Mouse (Mus musculus) lung, adult 2 months (tissue): ENCODE measurements around the gene Kdm8. TPM values are rescaled to one million over a fixed set of nuclear protein-coding genes. Genes with fewer than 3 reads are reported as not detected.

Source experiments
- DNase-seq: peaks from one replicate; pipeline ENCODE4 v3.0.0; 2022
- H3K4me1 ChIP-seq: fragments of 200-500 bp; 2 replicates; pipeline ENCODE4 v1.6.1; 2011; ENCODE audit warnings: low read length; ENCODE audit not compliant: control insufficient read depth, insufficient read depth
- H3K4me3 ChIP-seq: fragments of 200-500 bp; replicated peaks from 2 replicates; pipeline ENCODE3; 2011; ENCODE audit warnings: low read depth, mild to moderate bottlenecking, control low read depth, low read length; ENCODE audit errors: extremely low read depth
- CTCF ChIP-seq: fragments of 200-500 bp; IDR thresholded peaks from 2 replicates; pipeline ENCODE4 v1.5.1; 2011; ENCODE audit warnings: mild to moderate bottlenecking, low read length, control low read depth; ENCODE audit not compliant: insufficient read depth
- POLR2A ChIP-seq: fragments of 200-500 bp; IDR thresholded peaks from 2 replicates; pipeline ENCODE4 v1.6.1; 2011; ENCODE audit warnings: low read depth, mild to moderate bottlenecking, control low read depth, low read length, borderline replicate concordance; ENCODE audit errors: extremely low read depth
- WGBS: fragments of 180-500 bp; shearing (Covaris S2); methylation state at CpG from one replicate; pipeline ENCODE4 v1.1.7; 2018; 5-methylcytosine and 5-hydroxymethylcytosine counted together
- polyA plus RNA-seq: library from polyadenylated mRNA; depleted of rRNA; stranded (reverse); fragments of >200 nt; gene quantifications from 2 replicates; pipeline ENCODE4 v1.2.3, GENCODE M21; 2012; rRNA removed

Kdm8 gene
- polyA plus RNA-seq, 1 experiment = 6.0 TPM

DNA sequence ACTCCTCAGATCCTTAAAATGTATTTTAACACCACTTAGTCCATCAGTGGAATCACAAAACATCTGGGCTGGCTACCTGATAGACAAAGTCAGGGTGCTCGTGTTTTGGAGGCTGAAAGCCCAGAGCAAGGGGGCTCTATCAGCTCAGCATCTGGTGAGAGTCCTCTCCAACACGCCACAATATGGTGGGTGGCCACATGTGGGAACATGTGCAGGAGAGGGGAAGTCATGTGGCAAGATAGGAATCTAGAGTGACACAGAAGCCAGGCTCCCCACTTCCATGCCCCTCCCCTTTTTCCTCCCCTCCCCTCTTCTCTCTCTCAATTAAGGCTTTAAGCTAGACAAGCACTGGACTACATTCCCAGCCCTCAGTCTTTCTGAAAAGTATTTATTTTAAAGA, 67.4 kb downstream of the Kdm8 start:
- TF ChIP-seq CTCF = no peak
- no peak for TF ChIP-seq POLR2A
- Histone ChIP-seq H3K4me3 (no peak overlapping the region), H3K4me1 (peaks cover 2% of the 10 kb centered on the region; the same call in 1 of the 2 replicates)
- no peak for DNase-seq
- 61% methylated on average over 2 of the region's 2 CpGs for WGBS

Other genes with a start within 250 kb of the Kdm8 start
- gene Nsmce1, start 46.9 kb downstream of the Kdm8 start, polyA plus RNA-seq = 35.5 and 38.0 TPM in 2 replicates
- gene Il4ra, start 107.4 kb downstream of the Kdm8 start, polyA plus RNA-seq = 75.3 and 85.2 TPM in 2 replicates
- 7.6 and 8.8 TPM in 2 replicates for gene Il21r, start 158.8 kb downstream of the Kdm8 start, polyA plus RNA-seq